Mouse (Mus musculus) adrenal gland, adult (tissue): Measurements from ENCODE around the gene Ppm1l.
A peak's percentile ranks its signal among the peaks of the same experiment; 100 is the strongest.

Experiments used
- DNase-seq, 2 experiments: peaks; one replicate each; pipeline ENCODE4 v3.0.0; 2022 to 2023; ENCODE audit warnings: low spot score in 1 of 2; ENCODE audit not compliant: inconsistent age in 2 of 2

The Ppm1l gene

GRCm38 (mm10) chr3:69433580-69433979 lies 116.9 kb downstream of the Ppm1l start:
- DNase-seq, result no peak

- DNase-seq, result peak in 1 of 2 experiments; percentile 35
Measured at GRCm38 (mm10) chr3:69438773-69439514, 122.3 kb downstream of the Ppm1l start.

- no peak for DNase-seq
Measured at GRCm38 (mm10) chr3:69440761-69441160, 124.1 kb downstream of the Ppm1l start.

GRCm38 (mm10) chr3:69446989-69447388 lies 130.3 kb downstream of the Ppm1l start:
- DNase-seq, result no peak

GRCm38 (mm10) chr3:69449041-69449440 lies 132.4 kb downstream of the Ppm1l start:
- no peak for DNase-seq

GRCm38 (mm10) chr3:69454330-69454729 lies 137.7 kb downstream of the Ppm1l start:
- no peak for DNase-seq

- no peak for DNase-seq
Measured at GRCm38 (mm10) chr3:69456071-69456470, 139.4 kb downstream of the Ppm1l start.

GRCm38 (mm10) chr3:69458756-69459155 lies 142.1 kb downstream of the Ppm1l start:
- no peak for DNase-seq

- no peak for DNase-seq
Measured at GRCm38 (mm10) chr3:69461956-69462355, 145.3 kb downstream of the Ppm1l start.

- no peak for DNase-seq
Measured at GRCm38 (mm10) chr3:69465751-69466150, 149.1 kb downstream of the Ppm1l start.

- DNase-seq, result no peak
Measured at GRCm38 (mm10) chr3:69468280-69469008, 151.8 kb downstream of the Ppm1l start.

GRCm38 (mm10) chr3:69469463-69470141 lies 152.9 kb downstream of the Ppm1l start:
- DNase-seq, result no peak

- no peak for DNase-seq
Measured at GRCm38 (mm10) chr3:69470142-69470796, 153.6 kb downstream of the Ppm1l start.

GRCm38 (mm10) chr3:69475850-69476450 lies 159.3 kb downstream of the Ppm1l start:
- DNase-seq, result no peak

GRCm38 (mm10) chr3:69479937-69480336 lies 163.3 kb downstream of the Ppm1l start:
- peak; percentile 20 to 68 for DNase-seq

GRCm38 (mm10) chr3:69481835-69482234 lies 165.2 kb downstream of the Ppm1l start:
- DNase-seq, result peak; percentile 55 to 91

GRCm38 (mm10) chr3:69484006-69484574 lies 167.4 kb downstream of the Ppm1l start:
- no peak for DNase-seq

- no peak for DNase-seq
Measured at GRCm38 (mm10) chr3:69484582-69484981, 167.9 kb downstream of the Ppm1l start.

- DNase-seq, result peak in 1 of 2 experiments; percentile 65
Measured at GRCm38 (mm10) chr3:69485347-69485746, 168.7 kb downstream of the Ppm1l start.

- peak; percentile 66 to 87 for DNase-seq
Measured at GRCm38 (mm10) chr3:69485756-69486155, 169.1 kb downstream of the Ppm1l start.
